Mouse (Mus musculus) liver, adult 2 months (tissue): ENCODE measurements around the gene Rngtt. TPM values are rescaled to one million over a fixed set of nuclear protein-coding genes. Genes with fewer than 3 reads are reported as not detected.

ENCODE experiments used
- DNase-seq: peaks from one replicate; pipeline ENCODE4 v3.0.0-alpha.2; 2011; ENCODE audit warnings: low read depth, low spot score; ENCODE audit errors: extremely low read depth
- H3K27ac ChIP-seq: fragments of 200-500 bp; replicated peaks from 2 replicates; pipeline ENCODE4 v1.5.1; 2012; ENCODE audit warnings: low read depth, mild to moderate bottlenecking, control low read depth, inconsistent platforms, low read length; ENCODE audit not compliant: insufficient read depth
- H3K27me3 ChIP-seq: fragments of 200-500 bp; 2 replicates; pipeline ENCODE4 v1.6.1; 2012; ENCODE audit warnings: mild to moderate bottlenecking, moderate library complexity, low read length, inconsistent platforms; ENCODE audit not compliant: control insufficient read depth, insufficient read depth
- H3K36me3 ChIP-seq: fragments of 200-500 bp; 2 replicates; pipeline ENCODE4 v1.6.1; 2012; ENCODE audit warnings: low read length, inconsistent platforms; ENCODE audit not compliant: control insufficient read depth, insufficient read depth
- H3K4me1 ChIP-seq: fragments of 200-500 bp; 2 replicates; pipeline ENCODE4 v1.6.1; 2011; ENCODE audit warnings: low read length; ENCODE audit not compliant: control insufficient read depth, insufficient read depth
- H3K4me3 ChIP-seq: fragments of 200-500 bp; 2 replicates; pipeline ENCODE4 v1.5.1; 2011; ENCODE audit warnings: low read depth, mild to moderate bottlenecking, control low read depth, low read length, moderate library complexity; ENCODE audit not compliant: insufficient read depth
- H3K79me2 ChIP-seq: fragments of 200-500 bp; 2 replicates; pipeline ENCODE4 v1.6.1; 2012; ENCODE audit warnings: inconsistent platforms, mild to moderate bottlenecking, low read length, moderate library complexity; ENCODE audit not compliant: control insufficient read depth, insufficient read depth
- H3K9ac ChIP-seq: fragments of 200-500 bp; 2 replicates; pipeline ENCODE4 v1.6.1; 2012; ENCODE audit warnings: low read depth, mild to moderate bottlenecking, control low read depth, inconsistent platforms, low read length
- CTCF ChIP-seq: fragments of 200-500 bp; IDR thresholded peaks from 2 replicates; pipeline ENCODE4 v1.5.1; 2011; ENCODE audit warnings: low read depth, low read length, control low read depth
- POLR2A ChIP-seq: fragments of 200-500 bp; IDR thresholded peaks from 2 replicates; pipeline ENCODE4 v1.6.1; 2011; ENCODE audit warnings: low read length, control low read depth; ENCODE audit not compliant: insufficient read depth; ENCODE audit errors: extremely low read depth
- WGBS: fragments of 180-500 bp; shearing (Covaris S2); methylation state at CpG from one replicate; pipeline ENCODE4 v1.1.7; 2018; 5-methylcytosine and 5-hydroxymethylcytosine counted together
- polyA plus RNA-seq: library from polyadenylated mRNA; depleted of rRNA; stranded (reverse); fragments of >200 nt; gene quantifications from 2 replicates; pipeline ENCODE4 v1.2.3, GENCODE M21; 2012
- total RNA-seq: library from RNA; depleted of rRNA; stranded (reverse); fragments of >200 nt; gene quantifications from 2 replicates; pipeline ENCODE4 v1.2.3, GENCODE M21; 2014

The Rngtt gene
- total and polyA plus RNA-seq, 2 experiments: 1.3 to 6.8 TPM

DNA sequence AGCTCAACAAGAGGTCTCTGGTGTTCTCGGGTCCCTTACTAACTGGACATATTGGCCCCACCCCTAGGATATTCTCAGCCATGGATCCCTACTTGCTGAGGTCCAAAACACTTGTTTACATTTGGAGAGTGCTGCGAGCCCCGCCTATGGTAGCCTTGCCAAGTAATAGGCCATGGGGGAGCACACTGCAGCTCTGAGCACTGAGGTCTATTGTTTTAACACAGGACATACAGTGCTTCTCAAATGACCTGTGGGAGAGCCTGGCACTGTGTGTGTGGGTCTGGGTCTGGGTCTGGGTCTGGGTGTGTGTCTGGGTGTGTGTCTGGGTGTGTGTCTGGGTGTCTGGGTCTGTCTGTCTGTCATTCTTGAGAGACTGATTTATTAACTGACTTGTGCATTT, 155.8 kb downstream of the Rngtt start:
- H3K79me2 ChIP-seq: no peaks in the 10 kb centered on the region
- no peaks in the 10 kb centered on the region for H3K27me3 ChIP-seq
- no peak overlapping the region for H3K9ac ChIP-seq
- no peak overlapping the region for H3K27ac ChIP-seq
- no peaks in the 10 kb centered on the region; the same call in 1 of the 2 replicates for H3K36me3 ChIP-seq
- peaks cover 5% of the 10 kb centered on the region; the same call in 1 of the 2 replicates for H3K4me1 ChIP-seq
- no peak for TF ChIP-seq CTCF
- TF ChIP-seq POLR2A: no peak
- DNase-seq: no peak
- 67% methylated on average over 3 of the region's 3 CpGs for WGBS
- no peak overlapping the region for H3K4me3 ChIP-seq

GRCm38 (mm10) chr4:33466970-33467399, 156.9 kb downstream of the Rngtt start:
- WGBS: 9% methylated on average over 2 of the region's 2 CpGs
- no peak overlapping the region for H3K4me3 ChIP-seq
- DNase-seq: peak; percentile 32
- peaks cover 5% of the 10 kb centered on the region; the same call in 1 of the 2 replicates for H3K4me1 ChIP-seq
- no peaks in the 10 kb centered on the region for H3K79me2 ChIP-seq
- no peak overlapping the region for H3K9ac ChIP-seq
- no peaks in the 10 kb centered on the region for H3K27me3 ChIP-seq
- no peak overlapping the region for H3K27ac ChIP-seq
- H3K36me3 ChIP-seq: no peaks in the 10 kb centered on the region; the same call in 1 of the 2 replicates
- TF ChIP-seq CTCF: no peak
- TF ChIP-seq POLR2A: no peak

DNA sequence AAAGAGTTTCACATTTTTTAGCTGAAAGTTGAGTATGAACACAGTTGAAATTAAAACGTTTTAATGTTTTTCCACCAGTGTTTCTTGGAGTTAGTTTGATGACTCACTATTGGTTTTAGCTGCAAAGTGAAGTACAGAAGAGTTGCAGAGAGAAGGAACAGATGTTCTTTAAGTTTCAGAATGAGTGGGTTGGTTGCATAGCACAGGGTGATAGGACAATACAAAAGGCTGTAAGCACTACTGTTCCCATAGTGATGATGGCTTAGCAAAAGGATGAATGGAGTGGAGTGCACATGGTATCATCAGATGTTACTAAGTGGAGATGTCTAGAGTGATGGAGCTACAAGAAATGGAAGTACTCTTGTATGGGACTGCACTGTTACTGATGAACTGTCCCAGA, 157.5 kb downstream of the Rngtt start:
- no peaks in the 10 kb centered on the region for H3K27me3 ChIP-seq
- peaks cover 5% of the 10 kb centered on the region; the same call in 1 of the 2 replicates for H3K4me1 ChIP-seq
- no peak overlapping the region for H3K27ac ChIP-seq
- no peaks in the 10 kb centered on the region for H3K79me2 ChIP-seq
- H3K9ac ChIP-seq: no peak overlapping the region
- no peaks in the 10 kb centered on the region; the same call in 1 of the 2 replicates for H3K36me3 ChIP-seq
- WGBS: 69% methylated on average over 1 of the region's 1 CpGs
- no peak overlapping the region for H3K4me3 ChIP-seq
- no peak for DNase-seq
- TF ChIP-seq POLR2A (no peak), CTCF (no peak)

GRCm38 (mm10) chr4:33468151-33468550, 158.0 kb downstream of the Rngtt start:
- TF ChIP-seq POLR2A (no peak), CTCF (no peak)
- WGBS: 90% methylated on average over 3 of the region's 3 CpGs
- no peak for DNase-seq
- no peak overlapping the region for H3K27ac ChIP-seq
- no peaks in the 10 kb centered on the region; the same call in 1 of the 2 replicates for H3K36me3 ChIP-seq
- no peak overlapping the region for H3K4me3 ChIP-seq
- H3K4me1 ChIP-seq: peaks cover 5% of the 10 kb centered on the region; the same call in 1 of the 2 replicates
- no peaks in the 10 kb centered on the region for H3K27me3 ChIP-seq
- H3K79me2 ChIP-seq: no peaks in the 10 kb centered on the region
- H3K9ac ChIP-seq: no peak overlapping the region

GRCm38 (mm10) chr4:33470671-33471302, 160.7 kb downstream of the Rngtt start:
- Histone ChIP-seq H3K4me1 (peaks cover 5% of the 10 kb centered on the region; the same call in 1 of the 2 replicates), H3K79me2 (no peaks in the 10 kb centered on the region), H3K27me3 (no peaks in the 10 kb centered on the region), H3K36me3 (no peaks in the 10 kb centered on the region), H3K4me3 (no peak overlapping the region), H3K27ac (no peak overlapping the region), H3K9ac (no peak overlapping the region)
- no peak for DNase-seq
- TF ChIP-seq POLR2A: no peak
- no peak for TF ChIP-seq CTCF
- 100% methylated on average over 1 of the region's 1 CpGs for WGBS
